Mouse (Mus musculus) layer of hippocampus, adult 9-10 months (tissue): ENCODE data around the gene Tmigd1.

Source experiments
- DNase-seq: peaks from one replicate; pipeline ENCODE4 v3.0.0; 2022; ENCODE audit warnings: low spot score

The Tmigd1 gene

GRCm38 (mm10) chr11:76901579-76902361 is at the start of gene Tmigd1:
Gene Tmigd1 (plus strand): TSS chr11:76902159.
- no peak for DNase-seq

- DNase-seq, result no peak
Measured at GRCm38 (mm10) chr11:76854475-76855341, 47.3 kb upstream of the Tmigd1 start.

GRCm38 (mm10) chr11:76856601-76857000 is 45.4 kb upstream of the Tmigd1 start:
- no peak for DNase-seq

- no peak for DNase-seq
Measured at GRCm38 (mm10) chr11:76857111-76857510, 44.8 kb upstream of the Tmigd1 start.

- no peak for DNase-seq
Measured at GRCm38 (mm10) chr11:76858781-76859180, 43.2 kb upstream of the Tmigd1 start.

GRCm38 (mm10) chr11:76859261-76859660 is 42.7 kb upstream of the Tmigd1 start:
- DNase-seq, result no peak

GRCm38 (mm10) chr11:76861185-76861584 is 40.8 kb upstream of the Tmigd1 start:
- DNase-seq, result no peak

- DNase-seq, result no peak
Measured at GRCm38 (mm10) chr11:76872556-76873234, 29.3 kb upstream of the Tmigd1 start.

GRCm38 (mm10) chr11:76873865-76874264 is 28.1 kb upstream of the Tmigd1 start:
- no peak for DNase-seq

GRCm38 (mm10) chr11:76874766-76875165 is 27.2 kb upstream of the Tmigd1 start:
- no peak for DNase-seq

- DNase-seq, result no peak
Measured at GRCm38 (mm10) chr11:76879816-76880215, 22.1 kb upstream of the Tmigd1 start.

- DNase-seq, result no peak
Measured at GRCm38 (mm10) chr11:76884451-76884850, 17.5 kb upstream of the Tmigd1 start.

GRCm38 (mm10) chr11:76889339-76890164 is 12.4 kb upstream of the Tmigd1 start:
- no peak for DNase-seq

GRCm38 (mm10) chr11:76891171-76891570 is 10.8 kb upstream of the Tmigd1 start:
- no peak for DNase-seq

GRCm38 (mm10) chr11:76891738-76892349 is 10.1 kb upstream of the Tmigd1 start:
- no peak for DNase-seq

GRCm38 (mm10) chr11:76892972-76893371 is 9.0 kb upstream of the Tmigd1 start:
- no peak for DNase-seq

- DNase-seq, result no peak
Measured at GRCm38 (mm10) chr11:76893570-76893969, 8.4 kb upstream of the Tmigd1 start.

- no peak for DNase-seq
Measured at GRCm38 (mm10) chr11:76894240-76894639, 7.7 kb upstream of the Tmigd1 start.

GRCm38 (mm10) chr11:76896360-76896759 is 5.6 kb upstream of the Tmigd1 start:
- DNase-seq, result no peak

GRCm38 (mm10) chr11:76897126-76897525 is 4.8 kb upstream of the Tmigd1 start:
- DNase-seq, result no peak

- no peak for DNase-seq
Measured at GRCm38 (mm10) chr11:76897871-76898270, 4.1 kb upstream of the Tmigd1 start.
